Mouse (Mus musculus) liver, embryonic 14.5 days (tissue): ENCODE measurements around the gene Efcab5. TPM values are rescaled to one million over a fixed set of nuclear protein-coding genes. Genes with fewer than 3 reads are reported as not detected.
A peak's percentile ranks its signal among the peaks of the same experiment; 100 is the strongest.

Experiments
- ATAC-seq: fragments of 200-750 bp; cut with Nextera tagmentation; 2 replicates; pipeline ENCODE4 v1.8.0; 2017; ENCODE audit warnings: moderate number of reproducible peaks, mild to moderate bottlenecking, moderate library complexity; ENCODE audit not compliant: insufficient read depth
- DNase-seq, 3 experiments: peaks; one replicate each; pipeline ENCODE4 v3.0.0-alpha.2; 2012 to 2013; ENCODE audit warnings: low read depth in 3 of 3, low spot score in 3 of 3
- H3K27ac ChIP-seq: fragments of 300-500 bp; sonication (generic); 2 replicates; pipeline ENCODE4 v1.5.1; 2014; ENCODE audit warnings: moderate library complexity, mild to moderate bottlenecking, control low read depth, inconsistent platforms
- H3K27me3 ChIP-seq: fragments of 300-500 bp; sonication (generic); 2 replicates; pipeline ENCODE4 v1.6.1; 2014; ENCODE audit warnings: mild to moderate bottlenecking, low read length, moderate library complexity; ENCODE audit not compliant: control insufficient read depth, insufficient read depth
- H3K36me3 ChIP-seq: fragments of 300-500 bp; sonication (generic); replicated peaks from 2 replicates; pipeline ENCODE4 v1.6.1; 2014; ENCODE audit warnings: low read depth; ENCODE audit not compliant: control insufficient read depth, insufficient read depth
- H3K4me1 ChIP-seq, 2 experiments: fragments of 200-500 bp in 1 of 2; fragments of 300-500 bp in 1 of 2; sonication (generic) in 1 of 2; replicated peaks; 2 replicates each; pipeline ENCODE4 v1.6.1; 2012 to 2014; ENCODE audit warnings: antibody characterized with exemption in 1 of 2, inconsistent platforms in 1 of 2, low read length in 1 of 2; ENCODE audit not compliant: control insufficient read depth in 2 of 2, insufficient read depth in 2 of 2
- H3K4me2 ChIP-seq: fragments of 300-500 bp; sonication (generic); 2 replicates; pipeline ENCODE4 v1.6.1; 2014; ENCODE audit warnings: low read depth, mild to moderate bottlenecking, control low read depth, moderate library complexity
- H3K4me3 ChIP-seq, 2 experiments: fragments of 200-500 bp in 1 of 2; fragments of 300-500 bp in 1 of 2; sonication (generic) in 1 of 2; 2 replicates each; pipeline ENCODE4 v1.5.1; 2012 to 2014; ENCODE audit warnings: low read depth in 2 of 2, low read length in 2 of 2, mild to moderate bottlenecking in 2 of 2, control low read depth in 1 of 2, inconsistent platforms in 1 of 2, moderate library complexity in 1 of 2; ENCODE audit not compliant: insufficient read depth in 1 of 2
- H3K9ac ChIP-seq: fragments of 300-500 bp; sonication (generic); replicated peaks from 2 replicates; pipeline ENCODE4 v1.6.1; 2014; ENCODE audit warnings: mild to moderate bottlenecking, control low read depth, moderate library complexity
- H3K9me3 ChIP-seq: fragments of 300-500 bp; sonication (generic); 2 replicates; pipeline ENCODE4 v1.6.1; 2016; ENCODE audit warnings: low read length, mixed read lengths; ENCODE audit not compliant: control insufficient read depth
- CTCF ChIP-seq: IDR thresholded peaks from 2 replicates; pipeline ENCODE4 v1.5.1; 2016; ENCODE audit warnings: antibody characterized with exemption, low read depth, control low read depth
- EP300 ChIP-seq: IDR thresholded peaks from 2 replicates; pipeline ENCODE4 v1.6.1; 2016; ENCODE audit warnings: antibody characterized with exemption, low read depth
- WGBS: fragments of 180-500 bp; shearing (Covaris S2); extraction: QIAGEN DNeasy Blood & Tissue Kit; methylation state at CpG from one replicate; pipeline ENCODE4 v1.1.7; 2014; ENCODE audit not compliant: insufficient replicate concordance; 5-methylcytosine and 5-hydroxymethylcytosine counted together
- polyA plus RNA-seq, 2 experiments: library from polyadenylated mRNA; depleted of rRNA in 1 of 2; stranded (reverse) in 1 of 2; unstranded in 1 of 2; fragments of >200 nt; fragmentation: Nextera tagmentation in 1 of 2; extraction: Ambion mirVana in 1 of 2; gene quantifications; 2 replicates each; pipeline versions ENCODE4 v1.2.1 to v1.2.3; 2012 to 2014

The Efcab5 gene
- polyA plus RNA-seq, 2 experiments, result 0.05 to 0.27 TPM

GRCm38 (mm10) chr11:77095206-77095605 lies 93.6 kb downstream of the Efcab5 start:
- DNase-seq, result no peak
- 53% methylated on average over 10 of the region's 10 CpGs for WGBS
- no peaks in the 10 kb centered on the region for H3K36me3 ChIP-seq
- H3K4me2 ChIP-seq, result no peak overlapping the region
- H3K9me3 ChIP-seq, result no peaks in the 10 kb centered on the region
- H3K4me3 ChIP-seq, result no peak overlapping the region
- ATAC-seq, result no peak
- 0 out of 4 replicates have a peak, but pooled peaks cover 0 to 2% of the 10 kb centered on the region in 2 experiments for H3K4me1 ChIP-seq
- H3K27me3 ChIP-seq, result no peaks in the 10 kb centered on the region
- no peak for TF ChIP-seq CTCF
- TF ChIP-seq EP300, result no peak
- H3K27ac ChIP-seq, result no peak overlapping the region
- no peak overlapping the region for H3K9ac ChIP-seq

GRCm38 (mm10) chr11:77094136-77094535 lies 94.6 kb downstream of the Efcab5 start:
- Histone ChIP-seq H3K36me3 (no peaks in the 10 kb centered on the region), H3K4me2 (no peak overlapping the region), H3K9me3 (no peaks in the 10 kb centered on the region), H3K27me3 (no peaks in the 10 kb centered on the region), H3K4me1 (0 out of 4 replicates have a peak, but pooled peaks cover 0 to 2% of the 10 kb centered on the region in 2 experiments), H3K27ac (no peak overlapping the region), H3K9ac (no peak overlapping the region), H3K4me3 (no peak overlapping the region)
- DNase-seq, result no peak
- TF ChIP-seq CTCF (no peak), EP300 (no peak)
- 48% methylated on average over 8 of the region's 8 CpGs for WGBS
- no peak for ATAC-seq

- Histone ChIP-seq H3K36me3 (no peaks in the 10 kb centered on the region), H3K9ac (no peak overlapping the region), H3K4me3 (no peak overlapping the region), H3K4me2 (no peak overlapping the region), H3K27me3 (no peaks in the 10 kb centered on the region), H3K27ac (no peak overlapping the region), H3K4me1 (no peaks in the 10 kb centered on the region), H3K9me3 (no peaks in the 10 kb centered on the region)
- TF ChIP-seq CTCF, result peak; percentile 29
- TF ChIP-seq EP300, result no peak
- DNase-seq (no peak), ATAC-seq (no peak)
- 3% methylated on average over 11 of the region's 11 CpGs for WGBS
These were observed 95.6 kb downstream of the Efcab5 start for GRCm38 (mm10) chr11:77093208-77093607.

- Histone ChIP-seq H3K4me3 (no peak overlapping the region), H3K27ac (no peak overlapping the region), H3K36me3 (no peaks in the 10 kb centered on the region), H3K9me3 (no peaks in the 10 kb centered on the region), H3K4me2 (no peak overlapping the region), H3K27me3 (no peaks in the 10 kb centered on the region), H3K4me1 (no peaks in the 10 kb centered on the region), H3K9ac (no peak overlapping the region)
- 39% methylated on average over 2 of the region's 2 CpGs for WGBS
- ATAC-seq, result no peak
- TF ChIP-seq EP300 (no peak), CTCF (no peak)
- no peak for DNase-seq
These were observed 99.6 kb downstream of the Efcab5 start for GRCm38 (mm10) chr11:77089162-77089561.

GRCm38 (mm10) chr11:77087004-77087403 lies 101.8 kb downstream of the Efcab5 start:
- Histone ChIP-seq H3K36me3 (no peaks in the 10 kb centered on the region), H3K9ac (no peak overlapping the region), H3K27me3 (no peaks in the 10 kb centered on the region; the same call in 1 of the 2 replicates), H3K9me3 (no peaks in the 10 kb centered on the region), H3K4me2 (no peak overlapping the region), H3K27ac (no peak overlapping the region), H3K4me1 (no peaks in the 10 kb centered on the region), H3K4me3 (no peak overlapping the region)
- ATAC-seq (no peak), DNase-seq (no peak)
- TF ChIP-seq CTCF (no peak), EP300 (no peak)
- WGBS, result 50% methylated on average over 2 of the region's 2 CpGs
